Mouse (Mus musculus): Measurements from ENCODE around the gene Eapp. TPM values are rescaled to one million over a fixed set of nuclear protein-coding genes. Genes with fewer than 3 reads are reported as not detected.

Eapp gene
- 30.7 and 86.4 TPM in 2 replicates for polyA plus RNA-seq (2012; rRNA removed)

DNA sequence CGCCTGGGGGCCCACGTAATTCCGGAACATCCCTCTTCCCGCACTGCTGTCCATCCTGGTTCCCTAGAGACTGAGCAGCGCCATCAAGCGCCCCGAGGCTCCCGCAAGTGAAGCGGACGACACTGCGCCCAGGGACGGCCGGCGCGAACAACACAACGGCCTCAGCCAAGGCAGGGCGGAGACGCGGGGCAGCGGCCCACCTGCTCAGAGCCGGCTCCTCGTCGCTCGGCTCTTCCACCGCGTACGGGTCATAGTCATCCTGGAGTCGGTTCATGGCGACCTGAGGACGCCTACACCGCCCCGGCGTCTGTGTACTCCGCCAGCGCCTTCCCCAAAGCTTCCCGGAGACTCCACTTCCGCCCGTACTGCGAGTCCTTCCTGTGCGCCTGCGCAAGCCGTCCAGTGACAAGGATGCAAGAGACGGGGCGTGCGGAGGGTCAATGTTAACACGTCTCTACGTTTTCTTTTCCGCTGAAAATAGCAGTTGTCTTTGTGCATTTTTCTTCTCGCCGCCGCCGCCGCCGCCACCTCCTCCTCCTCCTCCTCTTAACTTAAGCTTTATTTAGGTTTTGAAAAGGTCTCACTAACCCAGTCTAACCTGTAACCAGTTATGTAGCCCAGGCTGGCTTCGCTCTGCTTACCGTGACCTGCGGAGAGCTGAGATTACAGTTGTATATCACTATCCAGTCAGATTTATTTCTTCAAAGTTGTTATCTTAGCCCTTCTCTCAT, at the start of gene Eapp:
Gene Eapp, minus strand, starts transcription at position 387 of the 731 bp plus-strand sequence.

DNA sequence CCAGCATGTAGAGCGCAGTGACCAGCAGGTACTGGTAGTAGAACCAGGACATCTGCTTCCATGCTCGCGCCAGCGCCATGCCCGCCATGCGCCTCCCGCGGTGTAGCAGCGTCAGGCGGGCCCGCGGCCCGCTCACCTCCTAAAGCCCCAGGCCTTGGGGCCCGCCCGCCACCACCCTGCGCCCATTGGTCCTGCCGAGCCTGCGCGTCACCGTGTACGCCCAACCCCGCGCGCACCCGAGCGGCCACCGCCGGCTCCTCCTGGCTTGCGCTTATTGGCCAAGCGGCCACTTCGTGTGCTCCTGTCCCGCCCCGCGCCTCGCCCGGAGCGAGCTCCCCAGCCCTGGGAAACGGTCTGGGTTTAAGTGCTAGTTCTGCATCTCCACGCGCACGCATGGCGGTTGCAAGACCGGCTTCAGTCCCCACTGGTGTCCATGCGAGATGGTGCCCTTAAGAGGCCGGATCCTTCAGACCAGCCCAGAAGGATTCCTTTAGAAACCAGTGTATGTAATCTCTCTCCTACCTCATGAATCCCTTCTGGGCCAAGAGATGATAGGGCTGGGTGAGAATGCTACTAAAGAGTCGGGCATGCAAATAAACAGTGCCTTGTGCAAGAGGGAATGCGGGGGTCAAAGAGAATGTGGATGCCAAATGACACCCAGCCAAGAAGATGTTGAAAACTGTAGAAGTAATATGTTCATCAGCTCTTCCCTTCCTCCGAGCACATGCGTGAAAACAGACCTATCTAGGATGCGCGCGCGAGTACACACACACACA, 39.1 kb downstream of the Eapp start, which contains the start of gene Sptssa:
Gene Sptssa, minus strand, starts transcription at position 178 of the 776 bp plus-strand sequence.

Other genes starting within 250 kb of the Eapp start
- gene Sptssa, start 39.3 kb downstream of the Eapp start, polyA plus RNA-seq (2012; rRNA removed): 59.6 and 116 TPM in 2 replicates
- gene Snx6, start 99.8 kb upstream of the Eapp start, polyA plus RNA-seq (2012; rRNA removed): 102 and 121 TPM in 2 replicates
- 58.3 and 86.6 TPM in 2 replicates for gene Cfl2, start 167.0 kb upstream of the Eapp start, polyA plus RNA-seq (2012; rRNA removed)

Data from central nervous system, embryonic 11.5 days (tissue).